Mouse (Mus musculus): ENCODE measurements around the gene Aim2. TPM values are rescaled to one million over a fixed set of nuclear protein-coding genes. Genes with fewer than 3 reads are reported as not detected.
"Not testable (repeated sequence)": the region's sequence is repeated elsewhere in the genome, so short reads cannot be mapped to it uniquely, and the experiment has no call there.

The Aim2 gene
- polyA plus RNA-seq, 1 experiment from 2014 or later, result 5.1 TPM

DNA sequence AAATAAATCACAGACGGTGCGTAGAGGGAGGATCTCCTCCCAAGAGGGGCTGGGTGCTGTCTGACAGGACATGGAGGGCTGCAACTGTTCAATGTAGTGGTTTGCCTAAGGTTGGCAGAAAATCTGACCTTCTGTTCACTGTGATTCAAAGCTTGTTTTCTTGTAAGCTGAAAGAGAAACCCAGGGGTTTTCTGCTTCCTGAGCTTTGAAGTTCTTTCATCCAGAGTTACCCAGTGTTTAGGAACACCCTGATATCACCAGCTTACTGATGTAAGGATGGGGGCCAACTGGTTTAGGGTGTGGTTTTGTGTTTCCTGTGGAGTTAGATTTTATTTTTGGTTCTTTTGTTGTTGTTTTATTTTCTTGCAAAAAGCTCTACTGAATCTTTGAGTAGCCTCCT lies 81.7 kb downstream of the Aim2 start:
- no peak overlapping the region for H3K4me3 ChIP-seq (replicated peaks)
- DNase-seq (no peak), ATAC-seq (ENCODE audit: low read depth) (no peak)
- H3K9ac ChIP-seq, result no peak overlapping the region
- no peaks in the 10 kb centered on the region for H3K9me3 ChIP-seq (replicated peaks)
- H3K36me3 ChIP-seq, result no peaks in the 10 kb centered on the region
- H3K27me3 ChIP-seq, result no peaks in the 10 kb centered on the region
- H3K4me1 ChIP-seq (replicated peaks), result no peaks in the 10 kb centered on the region
- WGBS (ENCODE audit: insufficient replicate concordance), result 93% methylated on average over 2 of the region's 2 CpGs
- H3K4me2 ChIP-seq, result no peak overlapping the region
- H3K27ac ChIP-seq, result no peak overlapping the region

DNA sequence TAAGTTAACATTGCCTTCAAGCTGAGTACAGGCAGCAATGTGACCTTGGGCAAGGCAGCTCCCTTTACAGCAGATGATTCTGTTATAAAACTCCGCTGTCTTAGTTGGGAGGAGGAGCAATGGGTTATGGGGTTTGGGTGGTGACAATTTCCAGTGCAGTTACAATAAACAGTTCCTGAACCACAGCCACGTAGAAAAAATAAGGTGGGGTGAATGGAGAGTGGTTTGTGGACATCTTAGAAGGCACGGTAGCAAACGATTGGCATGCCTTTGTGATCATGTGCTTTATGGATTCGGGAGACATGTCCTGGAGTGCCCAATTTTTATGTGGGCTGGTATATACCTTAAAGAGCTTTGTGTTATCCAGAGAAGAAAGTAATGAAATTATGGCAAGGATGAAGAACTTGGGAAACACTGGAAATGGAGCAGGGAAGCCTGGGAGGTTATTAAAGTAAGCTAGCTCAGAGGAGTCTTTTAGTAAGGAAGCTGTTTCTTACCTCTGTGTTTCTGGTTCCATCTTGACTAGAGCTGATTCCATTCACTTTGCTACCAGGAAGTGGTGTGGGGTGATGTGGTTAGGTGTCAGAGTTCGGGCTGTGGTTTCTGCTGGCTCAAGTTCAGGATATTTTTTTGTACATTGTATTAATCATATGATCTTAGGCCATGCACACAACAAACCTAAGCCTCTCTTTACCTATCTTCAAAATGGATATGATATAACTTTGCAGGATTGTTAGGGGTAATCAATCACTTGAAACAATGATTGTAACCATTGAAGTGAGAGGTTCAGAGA lies 86.7 kb downstream of the Aim2 start:
- no peaks in the 10 kb centered on the region for H3K27me3 ChIP-seq
- no peak overlapping the region for H3K27ac ChIP-seq
- WGBS (ENCODE audit: insufficient replicate concordance), result 42% methylated on average over 6 of the region's 6 CpGs
- H3K4me1 ChIP-seq (replicated peaks), result 0 out of 2 replicates have a peak, but pooled peaks cover 3% of the 10 kb centered on the region
- no peak overlapping the region for H3K4me3 ChIP-seq (replicated peaks)
- DNase-seq, result no peak
- no peak overlapping the region for H3K9ac ChIP-seq
- H3K4me2 ChIP-seq, result no peak overlapping the region
- no peaks in the 10 kb centered on the region for H3K36me3 ChIP-seq
- no peak for ATAC-seq (ENCODE audit: low read depth)
- H3K9me3 ChIP-seq (replicated peaks), result no peaks in the 10 kb centered on the region

DNA sequence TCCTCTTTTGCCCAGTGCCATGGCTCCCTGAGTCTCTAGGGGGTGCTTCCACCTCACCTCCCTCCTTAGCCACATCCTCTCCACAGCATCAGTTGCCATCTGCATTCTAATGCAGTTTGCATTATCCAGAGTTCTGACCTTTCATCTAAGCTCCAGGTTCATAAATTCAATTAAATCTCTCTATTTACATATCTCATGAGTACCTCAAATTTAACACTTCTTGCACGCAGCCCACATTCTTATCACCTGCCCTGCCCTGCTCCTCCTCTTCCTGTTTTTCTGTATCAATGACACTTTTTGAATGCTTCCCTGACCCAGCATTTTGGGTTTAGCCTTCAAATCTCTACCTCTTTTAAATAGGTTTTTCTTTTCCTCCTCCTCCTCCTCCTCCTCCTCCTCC lies 90.0 kb downstream of the Aim2 start:
- no peak for DNase-seq
- no peak overlapping the region for H3K27ac ChIP-seq
- H3K36me3 ChIP-seq, result no peaks in the 10 kb centered on the region
- no peak for ATAC-seq (ENCODE audit: low read depth)
- no peak overlapping the region for H3K4me2 ChIP-seq
- 12% methylated on average over 1 of the region's 1 CpGs for WGBS (ENCODE audit: insufficient replicate concordance)
- H3K9ac ChIP-seq, result no peak overlapping the region
- no peaks in the 10 kb centered on the region for H3K27me3 ChIP-seq
- H3K4me1 ChIP-seq (replicated peaks), result 0 out of 2 replicates have a peak, but pooled peaks cover 3% of the 10 kb centered on the region
- no peaks in the 10 kb centered on the region for H3K9me3 ChIP-seq (replicated peaks)
- no peak overlapping the region for H3K4me3 ChIP-seq (replicated peaks)

DNA sequence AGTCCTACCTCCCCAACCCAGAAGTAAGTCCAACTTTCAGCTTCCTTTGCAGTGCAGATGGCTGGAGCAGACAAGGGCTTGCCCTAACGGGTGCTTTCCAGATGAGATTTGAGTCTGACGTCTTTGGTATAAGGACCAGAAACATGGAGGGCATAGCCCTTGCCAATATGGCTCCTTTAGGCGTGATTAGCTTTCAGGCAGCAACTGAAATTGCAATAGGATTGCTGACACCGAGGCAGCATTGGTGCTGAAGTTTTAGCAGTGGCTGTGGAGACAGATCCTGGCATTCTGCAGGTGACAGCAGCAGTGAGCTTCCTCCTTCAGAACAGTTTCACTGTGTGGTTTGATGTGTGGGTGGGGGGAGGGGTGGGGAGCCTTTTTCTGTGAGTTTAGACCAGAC lies 90.5 kb downstream of the Aim2 start:
- Histone ChIP-seq H3K4me3 (replicated peaks) (no peak overlapping the region), H3K36me3 (no peaks in the 10 kb centered on the region), H3K27me3 (no peaks in the 10 kb centered on the region), H3K4me1 (replicated peaks) (0 out of 2 replicates have a peak, but pooled peaks cover 3% of the 10 kb centered on the region), H3K9me3 (replicated peaks) (no peaks in the 10 kb centered on the region), H3K4me2 (no peak overlapping the region), H3K27ac (no peak overlapping the region), H3K9ac (no peak overlapping the region)
- ATAC-seq (ENCODE audit: low read depth) (no peak), DNase-seq (no peak)
- WGBS (ENCODE audit: insufficient replicate concordance), result 21% methylated on average over 4 of the region's 4 CpGs

- no peaks in the 10 kb centered on the region for H3K9me3 ChIP-seq (replicated peaks)
- H3K27me3 ChIP-seq, result no peaks in the 10 kb centered on the region
- ATAC-seq (ENCODE audit: low read depth) (no peak), DNase-seq (no peak)
- H3K9ac ChIP-seq, result no peak overlapping the region
- H3K4me2 ChIP-seq, result no peak overlapping the region
- H3K36me3 ChIP-seq, result no peaks in the 10 kb centered on the region
- H3K27ac ChIP-seq, result no peak overlapping the region
- WGBS (ENCODE audit: insufficient replicate concordance), result 69% methylated on average over 1 of the region's 1 CpGs
- H3K4me1 ChIP-seq (replicated peaks), result 0 out of 2 replicates have a peak, but pooled peaks cover 3% of the 10 kb centered on the region
- no peak overlapping the region for H3K4me3 ChIP-seq (replicated peaks)
These were observed 92.4 kb downstream of the Aim2 start for GRCm38 (mm10) chr1:173443061-173443460.

- no peaks in the 10 kb centered on the region for H3K36me3 ChIP-seq
- no peak overlapping the region for H3K4me2 ChIP-seq
- no peak overlapping the region for H3K4me3 ChIP-seq (replicated peaks)
- no peaks in the 10 kb centered on the region for H3K9me3 ChIP-seq (replicated peaks)
- ATAC-seq (ENCODE audit: low read depth) (no peak), DNase-seq (no peak)
- H3K4me1 ChIP-seq (replicated peaks), result no peaks in the 10 kb centered on the region
- no peak overlapping the region for H3K27ac ChIP-seq
- whole genome bisulfite sequencing (ENCODE audit: insufficient replicate concordance), result 49% methylated on average over 4 of the region's 4 CpGs
- H3K27me3 ChIP-seq, result no peaks in the 10 kb centered on the region
- no peak overlapping the region for H3K9ac ChIP-seq
These were observed 96.4 kb downstream of the Aim2 start for GRCm38 (mm10) chr1:173447067-173447466.

GRCm38 (mm10) chr1:173450621-173451020 lies 99.9 kb downstream of the Aim2 start:
- no peaks in the 10 kb centered on the region for H3K27me3 ChIP-seq
- no peak for ATAC-seq (ENCODE audit: low read depth)
- 69% methylated on average over 4 of the region's 4 CpGs for WGBS (ENCODE audit: insufficient replicate concordance)

DNA sequence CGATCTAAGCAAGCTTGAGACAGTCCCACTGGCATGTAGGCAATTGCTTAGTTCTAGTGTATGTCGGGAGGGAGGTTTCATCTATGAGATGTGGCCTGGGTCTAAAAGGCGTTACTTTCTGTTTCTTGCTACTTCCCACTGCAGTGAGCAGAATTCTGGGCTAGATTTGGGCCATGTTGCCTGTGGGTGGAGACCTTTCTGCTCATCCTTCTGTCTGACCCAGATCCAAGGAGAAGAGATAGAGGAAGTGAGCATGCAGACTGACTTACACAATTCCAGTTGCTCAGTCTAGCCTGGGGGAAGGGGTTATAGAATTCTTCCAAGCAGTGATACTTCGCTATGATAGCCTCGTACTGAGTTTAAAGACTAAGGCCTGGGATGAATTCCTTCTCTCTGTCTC lies 101.0 kb downstream of the Aim2 start:
- 74% methylated on average over 5 of the region's 5 CpGs for WGBS (ENCODE audit: insufficient replicate concordance)
- Histone ChIP-seq H3K4me1 (replicated peaks) (no peaks in the 10 kb centered on the region), H3K4me3 (replicated peaks) (no peak overlapping the region), H3K27ac (no peak overlapping the region), H3K9ac (no peak overlapping the region), H3K36me3 (no peaks in the 10 kb centered on the region), H3K9me3 (replicated peaks) (no peaks in the 10 kb centered on the region), H3K4me2 (no peak overlapping the region), H3K27me3 (no peaks in the 10 kb centered on the region)
- no peak for DNase-seq
- 0 out of 2 replicates have a peak, but pooled peaks have one; percentile 23 for ATAC-seq (ENCODE audit: low read depth)

More at GRCm38 (mm10) chr1:173450621-173451020, 99.9 kb downstream of the Aim2 start:
- DNase-seq, result no peak
- Histone ChIP-seq H3K27ac (no peak overlapping the region), H3K4me2 (no peak overlapping the region), H3K4me3 (replicated peaks) (no peak overlapping the region), H3K9me3 (replicated peaks) (no peaks in the 10 kb centered on the region), H3K4me1 (replicated peaks) (no peaks in the 10 kb centered on the region), H3K36me3 (no peaks in the 10 kb centered on the region), H3K9ac (no peak overlapping the region)

DNA sequence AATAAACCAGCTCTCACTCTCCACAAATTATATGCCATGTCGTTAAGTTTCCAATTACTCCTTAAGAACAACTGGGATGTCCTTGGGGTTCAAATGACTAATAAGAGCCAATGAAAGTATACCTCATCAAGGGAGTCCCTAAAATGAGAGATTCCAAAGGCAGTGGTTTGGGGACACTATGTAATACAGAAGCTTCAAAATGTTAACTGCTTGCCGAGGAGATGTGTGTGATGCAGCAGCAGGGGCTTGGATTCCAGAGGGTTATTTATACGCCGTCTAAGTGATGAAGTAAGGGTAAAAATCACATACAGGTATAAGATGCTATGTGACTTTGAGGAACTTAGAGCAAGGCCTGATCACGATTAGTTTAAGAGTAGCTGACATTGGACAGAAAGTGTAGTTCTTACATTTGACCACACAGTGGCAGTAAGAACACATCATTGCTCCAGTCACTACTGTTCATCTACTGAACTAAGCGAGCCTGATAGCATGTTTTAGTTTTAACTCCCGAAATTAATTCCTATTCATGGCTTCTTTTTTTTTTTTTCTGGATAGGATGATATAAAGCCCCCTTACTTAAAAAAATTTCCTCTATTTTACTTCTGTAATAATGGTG lies 105.6 kb downstream of the Aim2 start:
- Histone ChIP-seq H3K4me2 (no peak overlapping the region), H3K36me3 (no peaks in the 10 kb centered on the region), H3K27ac (no peak overlapping the region), H3K4me3 (replicated peaks) (no peak overlapping the region), H3K27me3 (no peaks in the 10 kb centered on the region), H3K4me1 (replicated peaks) (no peaks in the 10 kb centered on the region), H3K9me3 (replicated peaks) (no peaks in the 10 kb centered on the region), H3K9ac (no peak overlapping the region)
- ATAC-seq (ENCODE audit: low read depth) (no peak), DNase-seq (no peak)
- whole genome bisulfite sequencing (ENCODE audit: insufficient replicate concordance), result 47% methylated on average over 7 of the region's 7 CpGs

DNA sequence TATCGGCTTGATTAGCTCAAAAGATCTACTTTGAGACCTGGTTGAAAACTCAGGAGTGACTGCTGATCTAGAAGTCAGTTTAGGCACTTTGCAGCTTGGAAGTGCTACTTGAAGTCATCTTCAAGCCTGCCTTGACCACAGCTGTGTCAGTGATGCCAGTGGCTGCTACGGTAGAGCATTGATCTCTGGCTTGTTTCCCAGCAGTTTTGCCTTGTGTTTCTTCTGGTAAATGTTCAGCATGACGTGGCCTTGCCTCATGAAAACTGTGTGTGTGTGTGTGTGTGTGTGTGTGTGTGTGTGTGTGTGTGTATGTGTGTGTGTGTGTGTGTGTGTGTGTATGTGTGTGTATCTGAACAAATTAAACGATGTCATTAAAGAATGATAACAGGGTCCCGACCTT lies 106.1 kb downstream of the Aim2 start:
- Histone ChIP-seq H3K9me3 (replicated peaks) (no peaks in the 10 kb centered on the region), H3K9ac (no peak overlapping the region), H3K4me3 (replicated peaks) (no peak overlapping the region), H3K27ac (no peak overlapping the region), H3K36me3 (no peaks in the 10 kb centered on the region), H3K4me2 (no peak overlapping the region), H3K4me1 (replicated peaks) (no peaks in the 10 kb centered on the region), H3K27me3 (no peaks in the 10 kb centered on the region)
- DNase-seq (no peak), ATAC-seq (ENCODE audit: low read depth) (no peak)
- 84% methylated on average over 5 of the region's 5 CpGs for WGBS (ENCODE audit: insufficient replicate concordance)

DNA sequence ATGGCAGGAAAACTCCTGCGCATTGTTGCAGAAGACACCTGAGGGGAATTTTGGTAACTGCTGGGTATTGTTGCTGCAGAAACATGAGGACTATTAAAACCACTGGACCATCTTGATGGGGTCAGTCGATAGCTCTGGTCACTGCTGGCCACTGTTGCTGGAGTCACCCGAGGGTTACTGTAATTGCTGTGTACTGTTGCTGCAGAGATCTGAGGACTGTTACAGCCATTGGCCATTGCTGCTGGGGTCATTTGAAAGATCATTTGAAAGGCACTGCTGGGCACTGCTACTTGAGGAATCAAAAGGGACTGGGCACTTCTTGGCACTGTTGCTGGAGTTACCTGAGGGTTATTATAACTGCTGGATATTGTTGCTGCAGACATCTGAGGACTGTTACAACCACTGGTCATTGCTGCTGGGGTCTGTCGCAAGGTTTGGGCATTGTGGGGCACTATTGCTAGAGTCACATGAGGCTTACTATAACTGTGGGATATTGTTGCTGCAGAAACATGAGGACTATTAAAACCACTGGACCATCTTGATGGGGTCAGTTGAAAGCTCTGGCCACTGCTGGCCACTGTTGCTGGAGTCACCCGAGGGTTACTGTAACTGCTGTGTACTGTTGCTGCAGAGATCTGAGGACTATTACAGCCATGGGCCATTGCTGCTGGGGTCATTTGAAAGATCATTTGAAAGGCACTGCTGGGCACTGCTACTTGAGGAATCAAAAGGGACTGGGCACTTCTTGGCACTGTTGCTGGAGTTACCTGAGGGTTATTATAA lies 129.9 kb downstream of the Aim2 start:
- WGBS (ENCODE audit: insufficient replicate concordance), result 60% methylated on average over 5 of the region's 5 CpGs
- not testable (repeated sequence) for H3K4me3 ChIP-seq (replicated peaks); DNase-seq; H3K4me2 ChIP-seq; H3K9ac ChIP-seq; H3K27me3 ChIP-seq; H3K4me1 ChIP-seq (replicated peaks); H3K27ac ChIP-seq; H3K36me3 ChIP-seq; ATAC-seq (ENCODE audit: low read depth); H3K9me3 ChIP-seq (replicated peaks)
